Mouse (Mus musculus) forebrain, postnatal 0 days (tissue): ENCODE results near the gene Spred2. TPM values are rescaled to one million over a fixed set of nuclear protein-coding genes. Genes with fewer than 3 reads are reported as not detected.

Source experiments
- ATAC-seq: fragments of 200-750 bp; cut with Nextera tagmentation; 2 replicates; pipeline ENCODE4 v1.8.0; 2017; ENCODE audit warnings: mild to moderate bottlenecking, moderate library complexity
- DNase-seq: peaks from one replicate; pipeline ENCODE4 v3.0.0-alpha.2; 2015
- H3K27ac ChIP-seq: fragments of 300-500 bp; sonication (generic); 2 replicates; pipeline ENCODE4 v1.5.1; 2014; ENCODE audit warnings: low read depth, mild to moderate bottlenecking, antibody characterized with exemption, low read length, moderate library complexity, mixed read lengths
- H3K27me3 ChIP-seq: fragments of 300-500 bp; sonication (generic); 2 replicates; pipeline ENCODE4 v1.6.1; 2014; ENCODE audit warnings: mild to moderate bottlenecking, low read length, mixed read lengths; ENCODE audit not compliant: insufficient read depth
- H3K36me3 ChIP-seq: fragments of 300-500 bp; sonication (generic); 2 replicates; pipeline ENCODE4 v1.6.1; 2014; ENCODE audit warnings: mild to moderate bottlenecking, moderate library complexity; ENCODE audit not compliant: insufficient read depth
- H3K4me1 ChIP-seq: fragments of 300-500 bp; sonication (generic); 2 replicates; pipeline ENCODE4 v1.6.1; 2014; ENCODE audit warnings: antibody characterized with exemption; ENCODE audit not compliant: insufficient read depth
- H3K4me2 ChIP-seq: fragments of 300-500 bp; sonication (generic); 2 replicates; pipeline ENCODE4 v1.6.1; 2014; ENCODE audit warnings: low read depth, mild to moderate bottlenecking, moderate library complexity
- H3K4me3 ChIP-seq: fragments of 300-500 bp; sonication (generic); 2 replicates; pipeline ENCODE4 v1.5.1; 2014; ENCODE audit warnings: low read depth, low read length, mixed read lengths
- H3K9ac ChIP-seq: fragments of 300-500 bp; sonication (generic); 2 replicates; pipeline ENCODE4 v1.6.1; 2014; ENCODE audit warnings: mild to moderate bottlenecking
- H3K9me3 ChIP-seq: fragments of 300-500 bp; sonication (generic); 2 replicates; pipeline ENCODE4 v1.6.1; 2016; ENCODE audit warnings: low read length
- CTCF ChIP-seq: sonication (generic); IDR thresholded peaks from 2 replicates; pipeline ENCODE4 v1.5.1; 2016; ENCODE audit warnings: antibody characterized with exemption, control low read depth, low read depth
- WGBS: fragments of 180-500 bp; shearing (Covaris S2); extraction: QIAGEN DNeasy Blood & Tissue Kit; methylation state at CpG from one replicate; pipeline ENCODE4 v1.1.7; 2014; 5-methylcytosine and 5-hydroxymethylcytosine counted together
- polyA plus RNA-seq: library from polyadenylated mRNA; unstranded; fragments of >200 nt; fragmentation: Nextera tagmentation; extraction: Ambion mirVana; gene quantifications from 2 replicates; pipeline ENCODE4 v1.2.1, GENCODE M21; 2015
- total RNA-seq: library from RNA; depleted of rRNA; stranded (reverse); fragments of >200 nt; gene quantifications from 2 replicates; pipeline ENCODE4 v1.2.3, GENCODE M21; 2014

Gene Spred2
- total and polyA plus RNA-seq, 2 experiments from 2014 or later: 9.1 to 15.5 TPM

- TF ChIP-seq CTCF: no peak
- ATAC-seq: no peak
- WGBS: 86% methylated on average over 9 of the region's 9 CpGs
- Histone ChIP-seq H3K4me2 (no peak overlapping the region), H3K4me1 (peaks cover 1% of the 10 kb centered on the region; the same call in 1 of the 2 replicates), H3K27me3 (no peaks in the 10 kb centered on the region), H3K36me3 (no peaks in the 10 kb centered on the region; the same call in 1 of the 2 replicates), H3K4me3 (no peak overlapping the region), H3K27ac (no peak overlapping the region), H3K9ac (no peak overlapping the region), H3K9me3 (no peaks in the 10 kb centered on the region)
- DNase-seq: no peak
Observed at GRCm38 (mm10) chr11:19931569-19932230, 7.5 kb downstream of the Spred2 start.

- no peak overlapping the region for H3K4me2 ChIP-seq
- TF ChIP-seq CTCF: no peak
- 94% methylated on average over 14 of the region's 14 CpGs for WGBS
- H3K9ac ChIP-seq: no peak overlapping the region
- no peak overlapping the region for H3K27ac ChIP-seq
- no peaks in the 10 kb centered on the region for H3K4me1 ChIP-seq
- H3K4me3 ChIP-seq: no peak overlapping the region
- ATAC-seq (no peak), DNase-seq (no peak)
- no peaks in the 10 kb centered on the region; the same call in 1 of the 2 replicates for H3K36me3 ChIP-seq
- H3K27me3 ChIP-seq: no peaks in the 10 kb centered on the region
- H3K9me3 ChIP-seq: no peaks in the 10 kb centered on the region
Observed at GRCm38 (mm10) chr11:19932983-19933511, 8.9 kb downstream of the Spred2 start.

- H3K27ac ChIP-seq: no peak overlapping the region
- H3K4me1 ChIP-seq: peaks cover 7% of the 10 kb centered on the region; the same call in 1 of the 2 replicates
- H3K27me3 ChIP-seq: no peaks in the 10 kb centered on the region
- WGBS: 32% methylated on average over 7 of the region's 7 CpGs
- H3K9ac ChIP-seq: no peak overlapping the region
- H3K4me2 ChIP-seq: no peak overlapping the region
- TF ChIP-seq CTCF: no peak
- ATAC-seq: peak; percentile 34; the same call in 1 of the 2 replicates
- no peak for DNase-seq
- H3K4me3 ChIP-seq: no peak overlapping the region
- H3K36me3 ChIP-seq: no peaks in the 10 kb centered on the region; the same call in 1 of the 2 replicates
- H3K9me3 ChIP-seq: no peaks in the 10 kb centered on the region
Observed at GRCm38 (mm10) chr11:19935524-19936354, 11.6 kb downstream of the Spred2 start.

- WGBS: 95% methylated on average over 10 of the region's 10 CpGs
- DNase-seq: no peak
- Histone ChIP-seq H3K9ac (no peak overlapping the region), H3K36me3 (no peaks in the 10 kb centered on the region), H3K9me3 (no peaks in the 10 kb centered on the region), H3K4me1 (peaks cover 7% of the 10 kb centered on the region; the same call in 1 of the 2 replicates), H3K27ac (no peak overlapping the region), H3K4me3 (no peak overlapping the region), H3K4me2 (no peak overlapping the region), H3K27me3 (no peaks in the 10 kb centered on the region)
- TF ChIP-seq CTCF: no peak
- no peak for ATAC-seq
Observed at GRCm38 (mm10) chr11:19938456-19939004, 14.4 kb downstream of the Spred2 start.

GRCm38 (mm10) chr11:19939305-19939730, 15.1 kb downstream of the Spred2 start:
- no peaks in the 10 kb centered on the region for H3K36me3 ChIP-seq
- no peak overlapping the region for H3K9ac ChIP-seq
- no peaks in the 10 kb centered on the region for H3K27me3 ChIP-seq
- no peaks in the 10 kb centered on the region for H3K9me3 ChIP-seq
- DNase-seq: peak; percentile 32
- no peak overlapping the region for H3K27ac ChIP-seq
- TF ChIP-seq CTCF: no peak
- H3K4me1 ChIP-seq: peaks cover 7% of the 10 kb centered on the region; the same call in 1 of the 2 replicates
- WGBS: 58% methylated on average over 5 of the region's 5 CpGs
- no peak overlapping the region for H3K4me3 ChIP-seq
- ATAC-seq: peak; percentile 30; the same call in 1 of the 2 replicates
- no peak overlapping the region for H3K4me2 ChIP-seq

GRCm38 (mm10) chr11:19939831-19940230, 15.7 kb downstream of the Spred2 start:
- TF ChIP-seq CTCF: no peak
- Histone ChIP-seq H3K9me3 (no peaks in the 10 kb centered on the region), H3K27ac (no peak overlapping the region), H3K9ac (no peak overlapping the region), H3K36me3 (no peaks in the 10 kb centered on the region), H3K4me2 (no peak overlapping the region), H3K4me3 (no peak overlapping the region), H3K4me1 (peaks cover 11% of the 10 kb centered on the region; the same call in 1 of the 2 replicates), H3K27me3 (no peaks in the 10 kb centered on the region)
- DNase-seq (no peak), ATAC-seq (no peak)
- 74% methylated on average over 8 of the region's 8 CpGs for WGBS
